Mouse (Mus musculus) embryonic facial prominence, embryonic 14.5 days (tissue): ENCODE measurements at regions not wholly inside any gene's neighbourhood (a gene's known extent, or its start where the extent isn't known, plus 50 kb on each side); places are given as distances from the start of the nearest gene placed in this dataset.
"Not testable (repeated sequence)": the region's sequence is repeated elsewhere in the genome, so short reads cannot be mapped to it uniquely, and the experiment has no call there.

ENCODE experiments used
- ATAC-seq: fragments of 200-750 bp; cut with Nextera tagmentation; 2 replicates; pipeline ENCODE4 v1.8.0; 2017; ENCODE audit warnings: low read depth, moderate number of reproducible peaks, moderate TSS enrichment
- DNase-seq: peaks from one replicate; pipeline ENCODE4 v3.0.0-alpha.2; 2015; ENCODE audit warnings: low spot score
- H3K27ac ChIP-seq: fragments of 300-500 bp; sonication (generic); replicated peaks from 2 replicates; pipeline ENCODE4 v1.5.1; 2014; ENCODE audit warnings: low read depth, mild to moderate bottlenecking, low read length, moderate library complexity
- H3K27me3 ChIP-seq: fragments of 300-500 bp; sonication (generic); replicated peaks from 2 replicates; pipeline ENCODE4 v1.6.1; 2014; ENCODE audit warnings: low read length; ENCODE audit not compliant: control insufficient read depth, insufficient read depth
- H3K36me3 ChIP-seq: fragments of 300-500 bp; sonication (generic); 2 replicates; pipeline ENCODE4 v1.6.1; 2014; ENCODE audit warnings: low read length, mixed read lengths; ENCODE audit not compliant: control insufficient read depth, insufficient read depth
- H3K4me1 ChIP-seq: fragments of 300-500 bp; sonication (generic); 2 replicates; pipeline ENCODE4 v1.6.1; 2014; ENCODE audit warnings: antibody characterized with exemption, low read length; ENCODE audit not compliant: control insufficient read depth, insufficient read depth
- H3K4me2 ChIP-seq: fragments of 300-500 bp; sonication (generic); 2 replicates; pipeline ENCODE4 v1.6.1; 2014; ENCODE audit warnings: low read depth, mild to moderate bottlenecking, low read length, moderate library complexity, mixed read lengths
- H3K4me3 ChIP-seq: fragments of 300-500 bp; sonication (generic); 2 replicates; pipeline ENCODE4 v1.5.1; 2014; ENCODE audit warnings: low read depth, mild to moderate bottlenecking, low read length
- H3K9ac ChIP-seq: fragments of 300-500 bp; sonication (generic); 2 replicates; pipeline ENCODE4 v1.6.1; 2014; ENCODE audit warnings: low read depth, mild to moderate bottlenecking, low read length, moderate library complexity, mixed read lengths
- H3K9me3 ChIP-seq: fragments of 300-500 bp; sonication (generic); 2 replicates; pipeline ENCODE4 v1.6.1; 2016; ENCODE audit warnings: low read length; ENCODE audit not compliant: control insufficient read depth
- WGBS: fragments of 180-500 bp; shearing (Covaris S2); extraction: QIAGEN DNeasy Blood & Tissue Kit; methylation state at CpG from one replicate; pipeline ENCODE4 v1.1.7; 2014; 5-methylcytosine and 5-hydroxymethylcytosine counted together

- H3K9ac ChIP-seq = no peak overlapping the region
- DNase-seq (no peak), ATAC-seq (no peak)
- no peak overlapping the region for H3K4me2 ChIP-seq
- no peak overlapping the region for H3K27ac ChIP-seq
- no peak overlapping the region for H3K4me3 ChIP-seq
- no peaks in the 10 kb centered on the region for H3K36me3 ChIP-seq
- H3K27me3 ChIP-seq = no peaks in the 10 kb centered on the region
- no peaks in the 10 kb centered on the region for H3K9me3 ChIP-seq
- WGBS = 60% methylated on average over 5 of the region's 5 CpGs
- no peaks in the 10 kb centered on the region for H3K4me1 ChIP-seq
These were observed 160.8 kb downstream of the Stard3nl start for GRCm38 (mm10) chr13:19234700-19235374.

GRCm38 (mm10) chr13:19220004-19220403 is 175.6 kb downstream of the Stard3nl start:
- ATAC-seq, H3K4me3 ChIP-seq, H3K4me1 ChIP-seq, DNase-seq, H3K36me3 ChIP-seq, H3K9ac ChIP-seq, H3K9me3 ChIP-seq, H3K27me3 ChIP-seq, H3K4me2 ChIP-seq, H3K27ac ChIP-seq: not testable (repeated sequence)
- 90% methylated on average over 1 of the region's 1 CpGs for WGBS

- H3K4me3 ChIP-seq, ATAC-seq, H3K9me3 ChIP-seq, H3K27me3 ChIP-seq, H3K36me3 ChIP-seq, DNase-seq, H3K27ac ChIP-seq, H3K4me2 ChIP-seq, H3K9ac ChIP-seq, H3K4me1 ChIP-seq: not testable (repeated sequence)
- 75% methylated on average over 3 of the region's 3 CpGs for WGBS
These were observed 176.1 kb downstream of the Stard3nl start for GRCm38 (mm10) chr13:19219383-19219991.

GRCm38 (mm10) chr13:19204669-19205068 is 190.9 kb downstream of the Stard3nl start:
- Histone ChIP-seq H3K4me1 (no peaks in the 10 kb centered on the region), H3K36me3 (no peaks in the 10 kb centered on the region), H3K9me3 (no peaks in the 10 kb centered on the region), H3K27me3 (no peaks in the 10 kb centered on the region), H3K4me2 (no peak overlapping the region), H3K9ac (no peak overlapping the region), H3K4me3 (no peak overlapping the region), H3K27ac (no peak overlapping the region)
- no peak for ATAC-seq
- no peak for DNase-seq
- 91% methylated on average over 1 of the region's 1 CpGs for WGBS

- not testable (repeated sequence) for H3K27me3 ChIP-seq, ATAC-seq, H3K4me3 ChIP-seq, DNase-seq, H3K27ac ChIP-seq, H3K9me3 ChIP-seq, H3K4me1 ChIP-seq, H3K36me3 ChIP-seq, H3K4me2 ChIP-seq, H3K9ac ChIP-seq
- WGBS = 79% methylated on average over 7 of the region's 7 CpGs
These were observed 193.3 kb downstream of the Stard3nl start for GRCm38 (mm10) chr13:19202320-19202719.
